Mouse (Mus musculus) neutrophil, adult 5-6 weeks (primary cell): Measurements from ENCODE around the gene Gabarap. TPM values are rescaled to one million over a fixed set of nuclear protein-coding genes. Genes with fewer than 3 reads are reported as not detected.
A peak's percentile ranks its signal among the peaks of the same experiment; 100 is the strongest.
"Not testable (repeated sequence)": the region's sequence is repeated elsewhere in the genome, so short reads cannot be mapped to it uniquely, and the experiment has no call there.

ENCODE experiments used
- ATAC-seq: fragments of 151-379, 151-347 bp; 2 replicates; pipeline ENCODE4 v1.8.0; 2017; ENCODE audit warnings: mild to moderate bottlenecking, moderate TSS enrichment; ENCODE audit not compliant: insufficient number of reproducible peaks, poor library complexity, low FRiP score, severe bottlenecking; ENCODE audit errors: extremely low read depth
- total RNA-seq: library from RNA; stranded (forward); fragments of 200-1000 nt; gene quantifications from 2 replicates; pipeline ENCODE4 v1.2.3, GENCODE M21; 2017

The Gabarap gene
- total RNA-seq = 397 and 455 TPM in 2 replicates

- peak; percentile 70 for ATAC-seq
Observed at GRCm38 (mm10) chr11:69990850-69991691, at the start of gene Gabarap. TSS of gene Gabarap (plus strand) at chr11:69991143.

GRCm38 (mm10) chr11:69945216-69945615 is 45.7 kb upstream of the Gabarap start:
- ATAC-seq = no peak

GRCm38 (mm10) chr11:69945997-69946891 is 44.7 kb upstream of the Gabarap start:
- no peak for ATAC-seq

- ATAC-seq = no peak
Observed at GRCm38 (mm10) chr11:69947337-69948065, 43.4 kb upstream of the Gabarap start.

- peak; percentile 65; the same call in 1 of the 2 replicates for ATAC-seq
Observed at GRCm38 (mm10) chr11:69948066-69948762, 42.7 kb upstream of the Gabarap start, which contains the start of gene Slc2a4. TSS of gene Slc2a4 (minus strand) at chr11:69948188.

DNA sequence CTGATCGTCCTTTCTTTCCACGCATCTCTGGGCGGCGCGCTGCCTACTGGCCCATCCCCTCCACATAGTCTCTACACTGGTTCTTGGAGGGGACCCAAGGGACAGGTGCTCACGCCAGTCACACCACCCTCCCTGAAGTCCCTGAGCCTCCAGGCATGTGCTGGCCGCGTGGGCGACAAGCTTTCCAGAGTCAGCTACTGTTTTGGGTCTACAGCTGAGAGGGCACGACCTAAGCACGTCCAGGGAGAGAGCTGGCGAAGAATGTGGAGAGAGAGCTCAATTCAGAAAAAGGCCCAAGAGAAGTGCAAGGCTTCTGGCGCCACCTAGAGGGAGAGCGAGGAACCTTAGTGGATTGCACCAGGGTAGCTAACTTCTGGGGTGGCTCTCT is 42.2 kb upstream of the Gabarap start:
- ATAC-seq = peak; percentile 84

DNA sequence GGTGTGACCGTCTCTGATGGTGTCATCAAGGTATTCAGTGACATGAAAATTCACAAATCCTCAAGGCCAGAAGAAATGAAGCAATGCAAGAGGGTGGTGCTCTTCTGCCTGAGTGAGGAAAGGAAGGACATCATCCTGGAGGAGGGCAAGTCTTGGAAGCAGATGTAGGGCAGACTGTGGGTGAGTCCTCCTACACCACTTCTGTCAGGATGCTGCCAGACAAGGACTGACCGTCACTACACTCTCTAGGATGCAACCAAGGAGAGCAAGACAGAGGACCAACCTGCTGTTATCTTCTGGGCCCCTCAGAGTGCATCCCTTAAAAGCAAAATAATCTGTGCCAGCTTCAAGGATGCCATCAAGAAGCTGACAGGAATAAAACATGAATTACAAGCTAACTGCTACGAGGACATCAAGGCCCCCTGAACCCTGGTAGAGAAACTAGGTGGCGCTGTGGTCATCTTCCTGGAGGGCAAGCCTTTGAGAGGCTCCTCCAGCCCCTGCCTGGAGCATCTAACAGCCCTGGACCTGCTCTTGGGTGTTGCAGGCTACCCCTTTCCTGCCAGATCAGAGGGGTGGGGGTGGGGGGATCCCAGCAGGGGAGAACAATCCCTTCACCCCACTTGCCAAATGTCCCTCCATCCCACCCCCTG is 40.0 kb upstream of the Gabarap start:
- no peak for ATAC-seq

DNA sequence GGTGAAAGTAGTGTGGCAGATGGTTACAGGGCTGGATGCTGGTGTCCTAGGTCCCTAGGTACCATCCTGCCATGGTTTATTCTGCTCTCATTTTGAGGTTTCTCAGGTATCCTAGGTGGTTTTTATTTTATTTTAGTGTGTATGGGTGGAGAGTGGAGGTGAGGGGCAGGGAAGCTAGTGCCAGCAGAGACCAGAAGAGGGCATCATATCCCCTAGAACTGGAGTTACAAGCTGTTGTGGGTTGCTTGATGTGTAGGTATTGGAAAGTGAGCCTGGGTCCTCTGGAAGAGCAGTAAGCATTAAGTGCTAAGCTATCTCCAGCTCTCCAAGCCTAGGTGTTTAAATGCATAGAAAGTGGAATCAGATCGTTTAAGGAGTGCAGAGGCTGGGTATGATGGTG is 38.7 kb upstream of the Gabarap start:
- no peak for ATAC-seq

DNA sequence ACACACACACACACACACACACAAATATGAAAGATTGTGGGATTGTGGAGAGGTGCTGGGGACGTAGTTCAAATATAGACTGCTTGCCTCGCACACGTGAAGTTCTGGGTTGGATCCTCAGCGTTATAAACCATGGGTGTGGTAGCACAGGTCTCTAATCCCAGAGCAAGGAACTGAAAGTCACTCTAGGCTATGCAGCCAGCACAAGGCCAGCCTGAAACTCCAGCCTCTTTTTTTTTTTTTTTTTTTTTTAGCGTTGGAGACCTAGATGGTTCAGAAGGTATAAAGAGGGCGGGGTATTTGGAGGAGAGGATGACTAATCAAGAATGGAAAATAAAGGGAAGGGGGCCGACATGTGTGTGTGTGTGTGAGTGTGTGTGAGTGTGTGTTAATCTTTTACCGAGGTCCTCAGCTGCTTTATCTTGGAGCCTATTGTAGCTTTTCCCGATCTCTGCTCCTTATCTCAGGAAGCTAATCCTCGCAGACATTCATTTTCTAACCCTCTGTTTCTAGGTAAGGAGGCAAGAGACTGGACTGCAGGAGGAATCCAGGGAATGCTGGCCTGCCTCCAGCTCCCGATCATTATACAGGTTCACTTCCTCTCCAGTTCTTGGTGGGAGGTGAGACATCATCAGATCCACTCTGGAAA is 37.6 kb upstream of the Gabarap start:
- ATAC-seq = no peak

DNA sequence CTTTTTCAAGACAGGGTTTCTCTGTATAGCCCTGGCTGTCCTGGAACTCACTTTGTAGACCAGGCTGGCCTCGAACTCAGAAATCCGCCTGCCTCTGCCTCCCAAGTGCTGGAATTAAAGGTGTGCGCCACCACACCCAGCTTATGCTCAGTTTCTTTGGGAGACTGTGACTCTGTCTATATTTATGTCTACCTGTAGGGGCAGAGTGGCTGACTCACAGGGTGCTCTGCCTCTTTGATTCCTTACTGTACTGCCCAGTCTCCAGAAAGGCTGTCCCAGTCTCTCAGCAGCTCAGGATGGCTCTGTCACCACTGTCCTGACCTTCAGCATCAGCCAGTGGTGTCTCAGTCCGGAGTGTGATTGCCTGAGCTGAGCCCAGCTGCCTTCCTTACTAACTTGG is 35.3 kb upstream of the Gabarap start:
- ATAC-seq = not testable (repeated sequence)

- no peak for ATAC-seq
Observed at GRCm38 (mm10) chr11:69956218-69956617, 34.7 kb upstream of the Gabarap start.

- no peak for ATAC-seq
Observed at GRCm38 (mm10) chr11:69960616-69961015, 30.3 kb upstream of the Gabarap start.

GRCm38 (mm10) chr11:69961841-69962240 is 29.1 kb upstream of the Gabarap start:
- ATAC-seq = no peak

DNA sequence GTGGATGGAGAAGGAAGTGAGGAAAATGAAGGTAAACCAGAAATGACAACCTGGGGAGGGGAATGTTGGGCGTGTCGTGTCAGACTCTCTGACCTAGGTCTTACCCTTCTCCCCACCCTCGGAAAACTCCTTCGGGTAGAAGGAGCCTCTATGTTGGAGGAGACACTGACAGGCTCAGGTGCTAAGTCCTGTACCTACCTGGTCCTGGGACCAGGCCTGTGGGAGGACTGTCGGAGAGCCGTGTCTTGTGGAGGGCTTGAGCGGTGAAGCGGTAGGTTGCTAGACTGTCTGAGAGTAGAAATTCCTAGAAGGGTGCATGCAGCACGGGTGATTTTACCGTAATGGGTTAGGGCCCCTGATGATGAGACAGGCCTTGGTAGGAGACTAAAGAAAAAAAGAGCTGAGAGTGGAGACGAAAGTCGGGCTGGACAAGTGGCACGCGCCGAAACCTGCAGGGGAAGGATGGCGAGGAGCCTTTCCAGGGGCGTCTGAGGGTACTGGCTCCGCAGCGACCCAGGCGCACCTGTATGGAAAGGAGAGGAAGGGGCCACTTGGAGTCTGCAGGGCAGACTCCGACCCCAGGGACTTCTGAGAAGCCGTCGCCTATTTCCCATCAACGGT is 26.2 kb upstream of the Gabarap start, which contains the start of gene Cldn7:
TSS of gene Cldn7 (plus strand) at position 130 of the 621 bp plus-strand sequence.
- no peak for ATAC-seq

DNA sequence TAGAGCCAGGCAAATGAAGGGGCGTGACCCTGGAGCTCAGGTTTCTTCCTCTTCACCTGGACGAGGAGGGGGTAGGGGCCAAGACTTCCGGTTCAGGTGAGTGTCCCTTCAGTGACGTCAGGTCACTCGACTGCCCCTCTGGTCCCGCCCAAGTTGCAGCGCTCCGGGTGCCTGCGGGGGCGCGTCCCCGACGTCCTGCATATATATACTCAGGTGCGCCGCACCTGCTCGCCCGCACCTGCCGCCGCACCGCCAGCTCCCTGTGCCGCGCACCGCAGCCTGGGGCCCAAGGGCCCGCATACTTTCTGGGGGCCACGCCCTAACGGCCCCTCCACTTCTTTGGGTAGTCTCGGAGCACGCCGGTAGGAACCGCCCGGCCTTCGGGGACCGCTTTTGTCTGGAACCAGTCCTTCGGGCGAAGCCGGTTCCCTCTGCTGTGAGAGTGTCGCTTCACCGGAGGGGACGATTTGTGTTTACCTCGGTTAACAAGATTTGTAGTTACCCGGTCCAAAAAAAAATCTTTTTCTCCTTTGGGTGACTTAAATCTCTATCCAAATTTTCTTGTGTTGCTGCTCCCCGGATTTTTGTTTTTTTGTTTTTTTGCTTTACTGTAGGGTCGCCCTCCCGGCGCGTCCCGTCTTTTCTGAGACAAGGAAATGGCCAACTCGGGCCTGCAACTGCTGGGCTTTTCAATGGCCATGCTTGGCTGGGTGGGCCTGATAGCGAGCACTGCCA is 25.5 kb upstream of the Gabarap start:
- no peak for ATAC-seq

GRCm38 (mm10) chr11:69966006-69966859 is 24.7 kb upstream of the Gabarap start:
- peak; percentile 6; the same call in 1 of the 2 replicates for ATAC-seq
